Mouse (Mus musculus) hindbrain, embryonic 14.5 days (tissue): ENCODE measurements around the gene Mcu. TPM values are rescaled to one million over a fixed set of nuclear protein-coding genes. Genes with fewer than 3 reads are reported as not detected.

Experiments used
- ATAC-seq: fragments of 200-750 bp; cut with Nextera tagmentation; 2 replicates; pipeline ENCODE4 v1.8.0; 2017; ENCODE audit warnings: moderate number of reproducible peaks, mild to moderate bottlenecking, moderate TSS enrichment, moderate library complexity; ENCODE audit not compliant: low FRiP score
- DNase-seq: peaks from one replicate; pipeline ENCODE4 v3.0.0-alpha.2; 2015; ENCODE audit warnings: low spot score
- H3K27ac ChIP-seq: fragments of 300-500 bp; sonication (generic); 2 replicates; pipeline ENCODE4 v1.5.1; 2014; ENCODE audit warnings: mild to moderate bottlenecking, moderate library complexity
- H3K27me3 ChIP-seq: fragments of 300-500 bp; sonication (generic); 2 replicates; pipeline ENCODE4 v1.6.1; 2014; ENCODE audit warnings: mild to moderate bottlenecking, low read length, mixed read lengths; ENCODE audit not compliant: control insufficient read depth, insufficient read depth
- H3K36me3 ChIP-seq: fragments of 300-500 bp; sonication (generic); replicated peaks from 2 replicates; pipeline ENCODE4 v1.6.1; 2014; ENCODE audit not compliant: control insufficient read depth, insufficient read depth
- H3K4me1 ChIP-seq: fragments of 300-500 bp; sonication (generic); replicated peaks from 2 replicates; pipeline ENCODE4 v1.6.1; 2014; ENCODE audit warnings: antibody characterized with exemption, low read length, mixed read lengths; ENCODE audit not compliant: control insufficient read depth, insufficient read depth
- H3K4me2 ChIP-seq: fragments of 300-500 bp; sonication (generic); replicated peaks from 2 replicates; pipeline ENCODE4 v1.6.1; 2014; ENCODE audit warnings: mild to moderate bottlenecking, moderate library complexity
- H3K4me3 ChIP-seq: fragments of 300-500 bp; sonication (generic); replicated peaks from 2 replicates; pipeline ENCODE4 v1.5.1; 2014; ENCODE audit warnings: mild to moderate bottlenecking, low read length
- H3K9ac ChIP-seq: fragments of 300-500 bp; sonication (generic); 2 replicates; pipeline ENCODE4 v1.6.1; 2014
- H3K9me3 ChIP-seq: fragments of 300-500 bp; sonication (generic); 2 replicates; pipeline ENCODE4 v1.6.1; 2016; ENCODE audit warnings: low read length; ENCODE audit not compliant: control insufficient read depth
- WGBS: fragments of 180-500 bp; shearing (Covaris S2); extraction: QIAGEN DNeasy Blood & Tissue Kit; methylation state at CpG from one replicate; pipeline ENCODE4 v1.1.7; 2014; 5-methylcytosine and 5-hydroxymethylcytosine counted together
- polyA plus RNA-seq: library from polyadenylated mRNA; unstranded; fragments of >200 nt; fragmentation: Nextera tagmentation; extraction: Ambion mirVana; gene quantifications from 2 replicates; pipeline ENCODE4 v1.2.1, GENCODE M21; 2014

The Mcu gene
- polyA plus RNA-seq, 1 experiment from 2014 or later, result 33.0 TPM

DNA sequence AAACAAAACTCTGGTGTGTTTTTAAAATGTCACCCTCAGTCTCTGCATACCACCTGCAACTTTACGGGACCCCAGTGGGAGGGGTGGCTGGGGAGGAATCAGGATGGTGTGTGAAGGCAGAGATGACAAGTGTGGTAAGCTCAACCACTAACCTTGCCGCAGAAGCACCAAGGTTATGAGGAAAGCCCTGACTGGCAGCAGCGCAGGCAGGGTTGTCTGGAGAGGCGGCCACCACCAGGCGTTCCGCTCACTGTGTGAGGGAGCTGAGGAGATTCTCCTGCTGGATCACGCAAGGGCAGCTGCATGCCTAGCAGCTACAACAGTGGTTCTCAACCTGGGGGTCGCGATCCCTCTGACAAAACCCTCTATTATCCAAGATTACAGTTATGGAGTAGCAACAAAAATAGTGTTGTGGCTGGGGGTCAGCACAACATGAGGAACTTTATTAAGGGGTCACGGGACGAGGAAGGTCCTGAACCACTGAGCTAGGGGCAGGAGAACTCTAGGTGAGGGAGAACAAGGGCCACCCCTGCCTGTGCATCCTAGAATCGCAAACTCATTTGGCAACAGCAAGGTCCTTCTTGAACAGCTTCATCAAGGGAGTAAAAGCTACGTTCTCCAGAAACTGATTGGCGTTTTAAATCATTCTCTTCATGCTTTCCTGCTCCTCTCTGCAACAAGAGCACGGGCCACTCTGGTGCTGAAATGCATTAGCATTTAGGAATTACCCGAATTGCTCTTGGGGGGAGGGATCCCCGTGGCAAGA is 77.5 kb downstream of the Mcu start:
- peak overlapping the region; percentile 24 for H3K4me3 ChIP-seq
- H3K4me2 ChIP-seq, result peak overlapping the region; percentile 64
- H3K4me1 ChIP-seq, result peaks cover 27% of the 10 kb centered on the region
- H3K27ac ChIP-seq, result peak overlapping the region; percentile 33
- no peaks in the 10 kb centered on the region for H3K36me3 ChIP-seq
- DNase-seq, result no peak
- no peaks in the 10 kb centered on the region for H3K27me3 ChIP-seq
- no peaks in the 10 kb centered on the region for H3K9me3 ChIP-seq
- 24% methylated on average over 17 of the region's 17 CpGs for WGBS
- peak overlapping the region; percentile 55 for H3K9ac ChIP-seq
- peak; percentile 59 for ATAC-seq

DNA sequence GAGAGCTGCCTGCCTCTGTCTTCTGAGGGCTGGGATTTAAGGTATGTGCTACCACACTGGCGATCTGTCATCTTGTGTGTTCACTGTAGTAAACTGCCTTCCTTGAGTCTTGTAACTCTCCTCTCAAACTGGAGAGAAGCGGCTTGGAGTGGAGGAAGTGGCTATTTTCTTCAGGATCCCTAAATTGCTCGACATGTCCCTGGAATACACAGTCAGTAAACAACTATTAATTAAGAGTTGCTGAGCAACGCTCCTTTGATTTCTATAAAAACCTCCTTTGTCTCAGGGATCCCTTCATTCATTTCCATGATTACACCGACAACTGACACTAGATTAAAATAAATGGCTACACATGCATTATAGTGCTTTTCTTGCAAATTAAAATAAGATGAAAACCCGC is 78.4 kb downstream of the Mcu start:
- no peak for DNase-seq
- 52% methylated on average over 6 of the region's 6 CpGs for WGBS
- H3K4me3 ChIP-seq, result no peak overlapping the region
- 0 out of 2 replicates have a peak overlapping the region, but pooled peaks have one; percentile 55 for H3K9ac ChIP-seq
- peaks cover 27% of the 10 kb centered on the region for H3K4me1 ChIP-seq
- peak overlapping the region; percentile 23; the same call in 1 of the 2 replicates for H3K27ac ChIP-seq
- ATAC-seq, result no peak
- H3K9me3 ChIP-seq, result no peaks in the 10 kb centered on the region
- H3K4me2 ChIP-seq, result no peak overlapping the region
- no peaks in the 10 kb centered on the region for H3K27me3 ChIP-seq
- no peaks in the 10 kb centered on the region for H3K36me3 ChIP-seq

- DNase-seq, result no peak
- no peaks in the 10 kb centered on the region for H3K36me3 ChIP-seq
- peaks cover 27% of the 10 kb centered on the region for H3K4me1 ChIP-seq
- H3K9me3 ChIP-seq, result no peaks in the 10 kb centered on the region
- no peak overlapping the region for H3K4me2 ChIP-seq
- 67% methylated on average over 6 of the region's 6 CpGs for WGBS
- no peak overlapping the region for H3K4me3 ChIP-seq
- H3K27me3 ChIP-seq, result no peaks in the 10 kb centered on the region
- no peak overlapping the region for H3K9ac ChIP-seq
- no peak for ATAC-seq
- peak overlapping the region; percentile 23; the same call in 1 of the 2 replicates for H3K27ac ChIP-seq
Measured at GRCm38 (mm10) chr10:59537579-59537978, 78.9 kb downstream of the Mcu start.

GRCm38 (mm10) chr10:59532256-59532655 is 84.2 kb downstream of the Mcu start:
- no peak overlapping the region for H3K4me2 ChIP-seq
- 89% methylated on average over 6 of the region's 6 CpGs for WGBS
- no peak overlapping the region for H3K4me3 ChIP-seq
- DNase-seq, result no peak
- H3K9ac ChIP-seq, result no peak overlapping the region
- no peaks in the 10 kb centered on the region for H3K27me3 ChIP-seq
- H3K9me3 ChIP-seq, result no peaks in the 10 kb centered on the region
- H3K36me3 ChIP-seq, result no peaks in the 10 kb centered on the region
- no peak overlapping the region for H3K27ac ChIP-seq
- no peaks in the 10 kb centered on the region for H3K4me1 ChIP-seq
- ATAC-seq, result no peak

DNA sequence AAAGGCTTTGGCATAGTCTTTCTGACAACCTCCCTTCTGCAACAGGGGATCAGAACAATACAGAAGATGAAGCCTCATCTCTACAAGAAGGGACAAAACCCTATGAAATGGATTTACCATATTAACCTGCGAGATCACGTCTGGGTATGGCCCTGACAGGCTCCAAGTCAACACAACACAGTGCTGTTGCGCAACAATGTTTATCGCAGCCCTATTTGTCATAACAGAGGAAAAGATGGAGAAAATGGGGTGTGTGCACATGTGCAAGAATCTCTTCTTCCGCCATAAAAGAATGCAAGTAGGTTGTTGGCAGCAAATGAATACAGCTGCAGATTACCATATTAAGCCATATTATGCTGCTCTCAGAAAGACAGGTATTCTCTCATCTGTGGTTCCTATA is 88.7 kb downstream of the Mcu start:
- H3K4me2 ChIP-seq, result no peak overlapping the region
- no peak overlapping the region for H3K27ac ChIP-seq
- no peak overlapping the region for H3K9ac ChIP-seq
- H3K9me3 ChIP-seq, result no peaks in the 10 kb centered on the region
- no peaks in the 10 kb centered on the region for H3K27me3 ChIP-seq
- 97% methylated on average over 5 of the region's 5 CpGs for WGBS
- H3K4me3 ChIP-seq, result no peak overlapping the region
- ATAC-seq (no peak), DNase-seq (no peak)
- no peaks in the 10 kb centered on the region for H3K36me3 ChIP-seq
- no peaks in the 10 kb centered on the region for H3K4me1 ChIP-seq

GRCm38 (mm10) chr10:59527311-59527710 is 89.2 kb downstream of the Mcu start:
- no peak overlapping the region for H3K27ac ChIP-seq
- no peak for ATAC-seq
- no peak overlapping the region for H3K4me3 ChIP-seq
- DNase-seq, result no peak
- 80% methylated on average over 11 of the region's 11 CpGs for WGBS
- no peak overlapping the region for H3K9ac ChIP-seq
- no peak overlapping the region for H3K4me2 ChIP-seq
- no peaks in the 10 kb centered on the region for H3K36me3 ChIP-seq
- H3K9me3 ChIP-seq, result no peaks in the 10 kb centered on the region
- no peaks in the 10 kb centered on the region for H3K27me3 ChIP-seq
- H3K4me1 ChIP-seq, result no peaks in the 10 kb centered on the region

GRCm38 (mm10) chr10:59524675-59525074 is 91.8 kb downstream of the Mcu start:
- Histone ChIP-seq H3K27me3 (no peaks in the 10 kb centered on the region), H3K4me1 (no peaks in the 10 kb centered on the region), H3K4me2 (no peak overlapping the region), H3K36me3 (no peaks in the 10 kb centered on the region), H3K9ac (no peak overlapping the region), H3K27ac (no peak overlapping the region), H3K4me3 (no peak overlapping the region), H3K9me3 (no peaks in the 10 kb centered on the region)
- ATAC-seq (no peak), DNase-seq (no peak)
- 85% methylated on average over 5 of the region's 5 CpGs for WGBS

DNA sequence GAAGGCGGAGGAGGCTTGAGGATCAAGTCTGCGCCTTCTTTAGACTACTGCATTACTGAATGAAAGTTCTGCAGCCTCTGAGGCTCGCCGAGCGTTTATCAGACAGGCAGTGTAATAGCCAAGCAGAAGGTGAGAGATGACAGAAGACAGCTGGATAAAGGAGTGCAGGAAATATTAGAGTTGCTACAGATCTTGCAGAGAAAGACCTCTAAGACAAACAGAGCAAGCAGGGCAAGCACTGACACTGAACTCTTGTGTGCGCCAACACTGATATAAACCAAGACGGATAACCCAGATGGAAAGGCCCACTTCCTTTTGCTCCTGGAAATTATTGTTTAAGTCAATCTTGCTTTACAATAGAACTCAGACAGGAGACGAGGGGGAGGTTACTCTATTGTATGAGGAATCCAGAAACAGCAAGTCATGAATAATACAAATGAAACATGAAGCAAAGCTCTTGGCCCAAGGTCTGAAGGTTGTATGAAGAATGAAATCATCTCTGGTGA is 92.6 kb downstream of the Mcu start:
- WGBS, result 51% methylated on average over 8 of the region's 8 CpGs
- H3K4me1 ChIP-seq, result no peaks in the 10 kb centered on the region

DNA sequence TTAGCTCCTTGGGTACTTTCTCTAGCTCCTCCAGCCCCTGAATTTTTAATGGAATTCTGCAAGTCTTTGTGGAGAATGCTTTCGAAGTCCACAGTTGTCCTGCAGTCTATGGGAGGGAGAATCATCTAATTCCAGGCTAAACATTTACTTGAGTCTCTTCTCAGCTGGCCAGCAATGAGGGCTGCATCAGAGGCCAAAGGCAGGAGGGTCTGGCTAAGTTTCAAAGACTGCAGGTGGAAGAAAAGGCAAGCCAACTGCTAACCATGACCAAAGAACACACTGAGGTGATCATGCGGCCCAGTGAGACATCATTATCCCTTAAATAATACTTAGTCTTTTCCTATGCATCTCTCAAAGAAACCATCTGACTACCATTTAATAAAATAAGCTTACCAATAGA is 95.8 kb downstream of the Mcu start:
- H3K9ac ChIP-seq, result no peak overlapping the region
- no peak overlapping the region for H3K4me2 ChIP-seq
- no peak for DNase-seq
- WGBS, result 94% methylated on average over 2 of the region's 2 CpGs
- H3K9me3 ChIP-seq, result no peaks in the 10 kb centered on the region
- no peak for ATAC-seq
- no peak overlapping the region for H3K27ac ChIP-seq
- no peaks in the 10 kb centered on the region for H3K4me1 ChIP-seq
- no peak overlapping the region for H3K4me3 ChIP-seq
- no peaks in the 10 kb centered on the region for H3K36me3 ChIP-seq
- H3K27me3 ChIP-seq, result no peaks in the 10 kb centered on the region

More for the DNA sequence above, 92.6 kb downstream of the Mcu start:
- Histone ChIP-seq H3K4me3 (no peak overlapping the region), H3K9ac (no peak overlapping the region), H3K4me2 (no peak overlapping the region), H3K36me3 (no peaks in the 10 kb centered on the region), H3K27me3 (no peaks in the 10 kb centered on the region), H3K27ac (no peak overlapping the region), H3K9me3 (no peaks in the 10 kb centered on the region)
- ATAC-seq, result no peak
- no peak for DNase-seq
